Mouse (Mus musculus): ENCODE results near the gene Bche.

DNA sequence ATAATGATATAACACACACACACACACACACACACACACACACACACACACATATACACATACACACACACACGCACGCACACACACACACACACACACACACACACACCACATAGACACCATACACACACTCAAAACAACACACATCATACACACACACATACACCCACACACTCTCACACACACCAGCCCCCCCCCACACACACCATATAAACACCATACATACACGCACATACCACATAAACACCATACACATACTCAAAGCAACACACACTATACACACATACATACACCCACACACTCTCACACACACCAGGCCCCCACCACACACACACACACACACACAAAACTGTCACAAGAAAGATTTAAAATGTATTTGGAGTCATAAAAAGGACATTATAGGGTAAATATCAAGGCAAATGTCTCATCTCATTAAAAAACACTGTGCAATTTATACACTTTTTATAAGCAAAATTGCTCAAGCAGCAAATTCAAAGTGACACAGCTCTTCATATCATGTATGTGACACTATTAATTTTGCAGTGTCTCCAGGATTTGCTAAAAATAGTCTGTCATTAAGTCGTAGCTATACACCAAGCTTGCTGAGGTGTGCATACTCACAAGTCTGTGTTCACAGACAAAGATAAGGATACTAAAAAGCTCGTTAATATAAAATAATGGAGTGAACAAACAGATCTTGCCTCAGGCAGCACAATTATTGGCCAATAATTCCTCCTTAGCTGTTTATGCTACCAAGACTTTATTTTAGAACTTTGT lies 116.3 kb downstream of the Bche start:
- no peak for TF ChIP-seq POLR2A (IDR thresholded peaks at IDR 0.05; ENCODE audit: extremely low read depth, insufficient read depth, low read length)
- no peak for TF ChIP-seq CTCF (IDR thresholded peaks at IDR 0.05; ENCODE audit: extremely low read depth, insufficient read depth, low read length)

Measured in cortical plate, adult 2 months (tissue).